Mouse (Mus musculus) CH12.LX (cell line): Measurements from ENCODE around the gene Shank1.

Experiments used
- CTCF ChIP-seq, 2 experiments: IDR thresholded peaks in 1 of 2; conservative IDR thresholded peaks in 1 of 2; 2 replicates each; pipeline ENCODE4 v1.5.1; 2011 to 2012; ENCODE audit warnings: low read depth in 2 of 2, low read length in 2 of 2, improper control_type of control experiment in 1 of 2, inconsistent platforms in 1 of 2, mild to moderate bottlenecking in 1 of 2, moderate library complexity in 1 of 2
- EP300 ChIP-seq: IDR thresholded peaks from 2 replicates; pipeline ENCODE4 v1.6.1; 2011; ENCODE audit warnings: low read length, improper control_type of control experiment
- MEF2A ChIP-seq: IDR thresholded peaks from 2 replicates; pipeline ENCODE4 v1.6.1; 2014; ENCODE audit warnings: low read depth, mild to moderate bottlenecking, inconsistent platforms, low read length, improper control_type of control experiment, borderline replicate concordance
- POLR2A ChIP-seq: IDR thresholded peaks from 2 replicates; pipeline ENCODE4 v1.6.1; 2011; ENCODE audit warnings: low read depth, mild to moderate bottlenecking, improper control_type of control experiment, low read length
- TCF12 ChIP-seq: IDR thresholded peaks from 2 replicates; pipeline ENCODE4 v1.6.1; 2014; ENCODE audit warnings: low read depth, mild to moderate bottlenecking, inconsistent platforms, low read length, improper control_type of control experiment
- USF2 ChIP-seq: conservative IDR thresholded peaks from 2 replicates; pipeline ENCODE4 v1.6.1; 2011; ENCODE audit warnings: low read depth, low read length, improper control_type of control experiment
- ZC3H11A ChIP-seq: IDR thresholded peaks from 2 replicates; pipeline ENCODE4 v1.6.1; 2012; ENCODE audit warnings: low read depth, mild to moderate bottlenecking, inconsistent platforms, low read length, improper control_type of control experiment

DNA sequence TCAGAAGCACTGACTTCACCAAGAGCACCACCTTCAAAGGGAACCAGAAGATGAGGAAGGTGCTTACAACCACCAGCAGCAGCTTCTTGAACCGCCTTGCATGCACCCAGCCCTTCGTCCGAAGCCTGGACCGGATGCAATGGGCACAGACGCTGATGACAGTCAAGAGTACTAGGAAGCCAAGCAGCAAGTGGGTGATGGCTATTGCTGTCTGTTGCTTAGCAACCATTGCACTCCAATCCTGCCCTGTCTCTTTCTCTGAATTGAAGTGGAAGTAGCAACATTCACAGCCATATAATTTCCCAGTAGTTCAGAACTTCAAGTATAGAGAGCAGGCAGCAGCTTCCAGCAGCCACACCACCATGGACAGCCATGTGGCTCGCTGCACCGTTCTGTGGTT lies 28.5 kb upstream of the Shank1 start:
- TF ChIP-seq POLR2A: no peak
- TF ChIP-seq CTCF (conservative IDR thresholded peaks at IDR 0.05 in 1 of 2, IDR thresholded peaks at IDR 0.05 in 1 of 2; ENCODE audit: low read depth in 2 of 2, low read length in 2 of 2): no peak
- TF ChIP-seq EP300: no peak
- no peak for TF ChIP-seq TCF12
- no peak for TF ChIP-seq ZC3H11A
- no peak for TF ChIP-seq USF2
- no peak for TF ChIP-seq MEF2A
